Mouse (Mus musculus) heart, postnatal 36 days (tissue): ENCODE measurements around the gene Kxd1. TPM values are rescaled to one million over a fixed set of nuclear protein-coding genes. Genes with fewer than 3 reads are reported as not detected.

Source experiments
- DNase-seq, 2 experiments: peaks; one replicate each; pipeline ENCODE4 v3.0.0; 2021 to 2022
- intact Hi-C: fragments of 180-260 bp; cut with DNase I; formaldehyde crosslinking; loops from one replicate; pipeline ENCODE4 v1.15.1; 2025
- total RNA-seq, 2 experiments: library from RNA; stranded (reverse); gene quantifications; 2 replicates each; pipeline ENCODE4 v1.2.3; 2021

Gene Kxd1
- total RNA-seq, 2 experiments from 2014 or later = 88.4 to 91.4 TPM

DNA sequence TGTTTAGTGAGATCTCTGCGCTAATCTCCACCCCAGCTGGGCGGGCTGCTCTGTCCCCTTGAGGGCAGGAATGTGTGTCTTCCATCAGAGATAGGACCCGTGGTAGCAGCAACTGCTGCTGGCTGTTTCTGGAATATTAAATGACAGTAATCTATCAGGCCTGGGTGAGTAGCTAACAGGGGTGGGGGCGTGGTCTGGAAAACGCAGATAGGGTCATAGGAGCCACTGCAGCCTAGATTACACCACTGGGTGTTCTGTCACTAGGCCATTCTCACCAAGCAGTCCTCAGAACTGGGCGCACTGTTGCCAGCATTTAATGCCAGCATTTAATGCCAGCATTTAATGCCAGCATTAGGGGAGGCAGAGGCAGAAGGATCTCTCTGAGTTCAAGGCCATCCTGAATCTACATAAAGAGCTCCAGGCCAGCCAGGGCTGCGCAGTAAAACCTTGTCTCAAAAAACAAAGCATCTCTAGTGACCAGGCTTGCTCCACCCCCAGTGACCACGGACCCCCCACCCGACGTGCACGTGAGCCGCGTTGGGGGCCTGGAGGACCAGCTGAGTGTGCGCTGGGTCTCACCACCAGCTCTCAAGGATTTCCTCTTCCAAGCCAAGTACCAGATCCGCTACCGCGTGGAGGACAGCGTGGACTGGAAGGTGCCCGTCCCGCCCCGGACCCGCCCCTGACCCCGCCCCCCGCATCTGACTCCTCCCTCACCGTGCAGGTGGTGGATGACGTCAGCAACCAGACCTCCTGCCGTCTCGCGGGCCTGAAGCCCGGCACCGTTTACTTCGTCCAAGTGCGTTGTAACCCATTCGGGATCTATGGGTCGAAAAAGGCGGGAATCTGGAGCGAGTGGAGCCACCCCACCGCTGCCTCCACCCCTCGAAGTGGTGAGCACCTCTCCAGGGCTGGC, 27.1 kb downstream of the Kxd1 start:
- intact Hi-C loops = loop anchor here (5.0 kb wide), 1 partner anchor 48 kb away; no protein-coding TSS in a partner anchor
- no peak for DNase-seq

DNA sequence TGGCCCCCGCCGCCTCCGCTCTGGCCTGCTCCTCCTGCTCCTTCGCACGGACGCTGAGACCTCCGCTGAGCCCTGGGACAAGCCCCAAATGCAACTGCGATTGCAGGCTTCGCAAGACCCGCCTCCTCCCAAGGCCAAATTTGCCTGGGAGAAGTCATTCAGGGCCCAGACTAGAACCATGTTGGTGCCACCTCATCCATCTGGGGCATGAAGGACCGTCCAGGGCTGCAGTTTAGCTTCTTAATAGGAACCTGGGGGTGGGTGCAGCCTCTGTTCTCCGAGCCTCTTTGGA, 32.0 kb downstream of the Kxd1 start:
- intact Hi-C loops = no loop called here
- DNase-seq = no peak

DNA sequence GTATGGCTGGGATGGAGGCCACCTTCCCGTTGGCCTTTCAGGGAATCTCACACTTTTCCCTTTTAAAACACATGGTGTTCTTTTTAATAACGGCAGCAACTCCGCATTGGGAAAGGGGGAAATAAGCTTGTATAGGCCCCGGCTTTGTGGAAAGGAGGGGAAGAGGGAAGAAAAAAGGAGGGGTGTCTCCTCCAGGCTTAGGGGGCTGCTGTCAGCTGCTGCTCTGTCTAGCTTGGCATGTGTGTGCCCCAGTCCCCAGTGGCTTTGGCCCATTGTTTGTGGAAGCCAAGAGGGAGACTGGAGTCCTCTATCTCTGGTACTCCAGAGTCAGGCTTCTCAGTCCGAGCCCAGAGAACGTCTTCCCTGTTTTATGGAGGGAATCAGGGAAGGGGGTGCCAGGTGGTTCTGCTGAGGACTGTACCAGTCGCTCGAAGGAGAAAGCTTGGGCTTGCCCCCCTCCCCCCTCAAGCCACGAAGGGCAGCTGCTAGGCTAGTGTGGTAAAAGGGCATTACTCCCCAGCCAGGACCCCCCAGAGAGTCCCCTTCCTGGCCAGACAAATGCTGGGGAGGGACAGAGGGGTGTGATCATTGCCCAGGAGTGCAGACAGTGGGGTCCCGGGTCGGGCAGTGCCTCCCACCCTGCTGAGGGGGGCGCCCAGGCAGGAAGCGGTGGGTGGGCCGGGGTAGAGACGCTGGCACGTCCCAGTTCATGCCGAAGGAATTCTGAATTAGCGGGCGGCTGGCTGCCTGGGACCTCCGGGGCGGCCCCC, 32.6 kb downstream of the Kxd1 start:
- intact Hi-C loops = no loop called here
- no peak for DNase-seq

DNA sequence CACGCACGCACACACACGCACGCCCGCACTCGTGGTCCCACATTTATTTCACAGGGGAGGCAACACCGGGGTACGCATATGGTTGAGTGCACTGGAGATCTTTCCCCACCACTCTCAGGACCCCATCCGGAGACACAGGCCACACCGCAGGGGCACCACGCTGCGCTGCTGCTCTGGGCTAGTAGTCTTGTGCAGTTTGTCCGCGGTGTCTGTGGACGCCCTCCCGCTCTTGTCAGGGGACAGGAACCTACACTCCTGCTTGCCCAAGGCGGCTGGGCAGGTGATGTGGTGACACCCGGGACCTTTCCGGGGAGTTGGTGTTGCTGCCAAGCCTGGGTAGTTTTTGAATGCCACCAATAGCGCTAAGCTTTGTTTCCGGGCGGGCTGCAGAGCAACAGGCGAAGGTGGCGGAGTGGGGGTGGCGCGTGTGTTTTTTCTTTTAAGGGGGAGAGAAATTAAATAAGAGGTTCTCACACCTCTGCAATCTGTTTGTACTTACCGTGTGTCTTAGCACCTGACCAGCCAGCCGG, 33.3 kb downstream of the Kxd1 start:
- DNase-seq = no peak
- intact Hi-C loops = no loop called here

DNA sequence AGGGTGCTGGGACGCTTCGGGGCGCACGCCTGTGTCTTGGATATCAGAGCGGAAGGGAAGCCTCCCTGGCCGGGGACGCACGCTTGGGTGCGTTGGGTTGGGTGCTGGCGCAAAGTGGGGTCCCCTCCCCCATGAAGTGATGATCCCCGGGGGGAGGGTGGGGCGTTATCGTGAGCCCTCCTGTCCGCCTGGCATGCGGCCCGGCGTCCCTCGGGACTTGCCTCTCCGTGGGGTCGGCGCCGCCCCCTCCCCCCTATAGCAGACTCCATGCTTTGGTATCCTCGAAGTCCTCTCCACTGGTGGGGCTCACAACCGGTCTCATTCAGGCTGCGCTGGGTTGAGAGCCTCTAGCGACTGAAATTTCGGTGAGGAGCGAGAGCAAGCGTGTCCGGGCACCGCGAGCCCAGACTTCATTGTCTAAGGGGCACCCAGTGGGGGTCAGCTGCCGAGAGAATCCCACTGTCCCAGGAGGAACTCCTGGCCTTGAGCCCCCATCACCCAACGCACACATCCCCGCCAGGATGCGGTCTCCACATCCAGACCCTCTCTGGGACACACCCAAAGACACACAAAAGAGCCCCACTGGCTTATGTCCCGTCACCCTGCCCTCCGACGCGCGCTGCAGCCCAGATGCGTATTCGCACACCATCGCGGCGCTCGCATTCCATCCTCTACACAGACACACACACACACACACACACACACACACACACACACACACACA, 33.9 kb downstream of the Kxd1 start:
- intact Hi-C loops = no loop called here
- DNase-seq = no peak

DNA sequence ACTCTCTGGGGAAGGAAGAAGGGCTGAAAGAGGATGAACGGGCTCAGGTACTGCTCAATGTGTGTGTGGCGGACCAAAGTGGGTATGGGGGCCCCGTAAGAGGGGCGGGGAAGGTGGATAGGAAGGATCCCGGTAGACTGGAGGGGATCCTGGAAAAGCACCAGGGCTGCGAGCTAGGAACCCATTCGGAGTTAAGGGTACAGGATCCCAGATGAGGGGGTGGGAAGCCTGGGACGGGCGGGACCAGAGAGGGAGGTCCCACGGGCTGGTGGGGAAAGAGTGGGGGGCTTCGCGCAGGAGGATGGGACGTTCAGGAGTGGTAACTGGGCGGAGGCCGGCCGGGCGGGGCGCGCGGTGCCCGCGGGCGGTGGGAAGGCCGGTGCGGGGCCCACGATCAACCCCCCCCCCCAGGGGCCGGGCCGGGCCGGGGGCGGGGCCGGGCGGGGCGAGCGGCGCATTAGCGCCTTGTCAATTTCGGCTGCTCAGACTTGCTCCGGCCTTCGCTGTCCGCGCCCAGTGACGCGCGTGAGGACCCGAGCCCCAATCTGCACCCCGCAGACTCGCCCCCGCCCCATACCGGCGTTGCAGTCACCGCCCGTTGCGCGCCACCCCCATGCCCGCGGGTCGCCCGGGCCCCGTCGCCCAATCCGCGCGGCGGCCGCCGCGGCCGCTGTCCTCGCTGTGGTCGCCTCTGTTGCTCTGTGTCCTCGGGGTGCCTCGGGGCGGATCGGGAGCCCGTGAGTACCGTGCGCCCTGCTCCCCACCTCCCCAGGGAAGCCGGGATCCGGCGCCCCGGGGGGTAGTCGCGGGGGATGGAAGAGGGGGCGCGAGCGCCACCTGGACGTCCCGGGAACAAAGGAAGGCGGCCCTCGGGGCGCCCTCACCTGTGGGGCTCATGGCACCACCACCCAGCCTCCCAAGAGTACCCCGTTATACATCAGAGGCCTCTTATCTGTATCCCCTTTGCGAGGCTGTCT, 34.8 kb downstream of the Kxd1 start, which contains the start of gene Crlf1:
Crlf1 (plus strand) TSS at position 495 of the 977 bp plus-strand sequence.
- DNase-seq = no peak
- intact Hi-C loops = no loop called here

DNA sequence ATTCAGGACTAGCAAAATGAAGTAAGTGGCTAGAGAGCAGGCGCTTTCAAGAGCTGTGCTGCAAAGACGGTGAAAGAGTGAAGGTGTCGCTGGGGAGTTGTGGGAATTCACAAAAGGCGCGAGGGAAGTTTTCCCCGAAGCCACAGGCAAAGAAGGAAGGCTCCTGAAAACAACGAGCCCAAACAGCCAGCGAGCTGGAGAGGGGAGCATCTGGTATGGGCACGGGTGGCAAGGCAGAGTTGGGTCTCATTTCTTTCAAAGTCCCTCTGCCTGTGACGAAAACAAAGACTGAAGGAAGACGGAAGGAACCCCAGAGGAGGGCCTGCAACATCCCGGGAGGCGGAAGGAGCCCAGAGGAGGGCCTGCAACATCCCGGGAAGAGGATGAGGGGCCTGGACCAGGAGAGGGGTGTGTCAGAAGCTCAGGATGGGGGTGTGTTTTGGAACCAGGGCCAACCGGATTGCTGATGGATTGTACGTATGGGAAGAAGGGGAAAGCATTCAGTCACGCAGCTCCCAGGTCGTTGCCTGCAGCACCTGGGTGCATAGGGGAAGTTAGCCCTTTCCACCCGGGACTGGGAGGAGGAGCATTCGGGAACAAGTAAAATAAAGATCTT, 36.8 kb downstream of the Kxd1 start:
- intact Hi-C loops = no loop called here
- no peak for DNase-seq

DNA sequence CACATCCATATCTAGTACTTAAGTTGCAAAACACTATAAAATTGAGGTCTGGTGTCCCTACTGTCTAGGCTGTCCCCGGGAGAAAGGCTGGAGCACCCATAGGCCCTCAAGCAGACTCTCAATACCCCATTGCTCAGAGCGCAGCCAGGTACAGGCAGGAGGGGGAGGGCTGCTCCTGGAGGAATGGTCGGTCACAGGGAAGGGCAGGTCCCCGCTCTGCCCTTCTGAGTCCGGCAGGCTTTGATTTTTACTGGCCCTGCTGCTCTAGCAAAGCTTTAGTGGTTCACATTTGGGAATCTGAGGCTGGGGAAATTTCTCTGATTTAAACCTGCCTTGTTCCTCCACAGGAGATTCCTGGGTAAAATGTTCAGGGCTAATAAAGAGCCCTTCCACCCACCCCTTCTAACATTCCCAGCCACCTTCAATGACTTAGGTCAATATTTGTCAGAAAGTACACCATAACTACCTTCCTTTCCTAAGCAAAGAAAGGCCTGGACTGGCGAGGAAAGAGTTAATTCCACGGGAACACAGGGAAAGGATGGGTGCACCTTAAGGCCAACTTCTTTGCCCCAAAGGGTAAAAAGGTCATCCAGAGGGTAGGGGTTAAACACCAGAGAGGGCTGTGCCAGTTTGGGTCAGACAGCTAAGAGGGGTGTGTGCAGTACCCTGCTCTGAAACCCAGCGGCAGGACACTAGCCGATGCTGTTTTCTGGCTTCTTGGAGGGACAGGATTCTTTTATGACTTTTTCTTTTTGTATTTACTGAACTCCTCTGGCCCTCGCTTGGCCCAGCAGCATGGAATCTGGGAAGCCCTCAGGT, 37.5 kb downstream of the Kxd1 start:
- no peak for DNase-seq
- intact Hi-C loops = no loop called here

DNA sequence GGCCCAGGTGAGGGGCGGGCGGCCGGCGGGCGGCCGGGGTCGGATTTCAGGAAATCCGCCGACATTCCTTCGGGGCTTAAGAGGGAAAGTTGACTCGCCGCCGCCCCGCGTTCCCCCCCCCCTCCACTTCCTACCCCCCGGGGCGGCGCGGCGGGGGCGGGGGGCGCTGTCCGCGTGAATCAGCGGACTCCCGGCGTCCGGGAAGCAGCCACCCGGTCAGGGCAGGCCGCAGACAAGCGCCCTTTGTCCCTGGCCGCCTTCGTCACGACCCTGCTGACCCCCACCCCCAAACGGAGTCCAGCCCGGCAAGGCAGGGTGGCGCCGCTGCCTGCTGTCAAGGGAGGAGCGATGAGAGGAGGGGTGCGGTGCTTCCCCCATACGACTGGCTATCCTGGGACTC, 38.2 kb downstream of the Kxd1 start:
- DNase-seq = no peak
- intact Hi-C loops = no loop called here

DNA sequence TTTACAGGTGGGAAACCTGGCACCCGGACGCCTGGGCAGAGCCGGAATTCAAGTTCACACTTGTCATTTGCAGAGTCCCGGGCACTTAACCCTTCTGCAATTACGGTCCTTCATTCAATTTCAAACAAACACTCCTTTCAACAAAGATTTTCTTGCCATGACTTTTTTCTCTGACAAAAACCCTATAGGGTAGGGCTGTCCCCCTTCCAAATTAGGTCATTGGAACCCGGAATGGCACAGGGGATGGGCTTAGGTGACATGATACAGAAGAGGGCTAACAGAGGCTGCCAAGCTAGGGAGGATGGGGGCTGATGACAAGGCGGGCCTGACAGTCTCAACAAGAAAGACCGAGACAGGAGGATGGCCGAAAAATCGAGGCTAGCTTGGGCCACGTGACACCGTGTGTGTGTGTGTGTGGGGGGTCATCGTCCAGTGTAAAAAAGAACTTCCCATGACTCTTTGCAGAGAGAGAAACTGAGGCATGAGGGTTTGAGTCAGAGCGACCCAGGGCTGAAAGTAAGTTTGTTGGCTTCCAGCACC, 38.8 kb downstream of the Kxd1 start:
- DNase-seq = no peak
- intact Hi-C loops = no loop called here

DNA sequence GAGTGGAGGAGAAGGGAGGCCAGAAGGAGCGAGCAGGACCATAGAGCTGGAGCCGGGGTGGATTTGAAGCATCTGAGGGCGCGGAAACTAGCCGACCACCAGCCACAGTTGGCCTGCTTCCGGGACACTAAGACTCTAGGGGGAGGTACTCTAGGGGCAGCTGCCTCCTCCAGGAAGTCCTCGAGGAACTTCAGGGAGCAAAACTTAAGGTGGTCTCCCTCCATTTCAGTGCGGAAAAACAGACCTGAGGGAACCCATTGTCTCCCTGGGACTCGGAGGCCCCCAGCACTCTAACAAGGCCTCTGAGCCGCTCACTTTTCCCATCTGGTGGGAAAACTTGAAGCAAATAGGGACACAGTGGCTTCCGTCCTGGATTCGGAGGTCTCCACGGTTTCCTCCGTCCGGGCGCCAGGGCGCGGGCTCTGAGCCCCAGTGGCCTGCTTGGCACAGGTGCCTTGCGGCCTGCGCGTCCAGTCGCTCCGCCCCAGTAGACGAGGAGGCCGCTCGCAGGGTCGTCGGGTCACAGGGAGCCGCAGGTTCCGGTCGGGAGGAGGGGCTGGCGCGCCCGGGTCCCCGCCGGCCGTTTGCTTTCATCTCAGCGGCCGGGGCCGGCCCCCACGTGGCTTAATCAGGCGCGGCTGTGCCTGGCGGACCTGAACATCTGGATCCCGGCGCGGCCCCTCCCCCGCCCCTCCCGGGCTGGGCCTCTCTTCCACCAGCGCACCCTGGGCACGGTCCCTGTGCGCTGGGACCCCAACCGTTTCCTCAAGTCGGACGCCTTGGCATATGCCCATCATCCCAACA, 39.6 kb downstream of the Kxd1 start:
- DNase-seq = no peak
- intact Hi-C loops = no loop called here

DNA sequence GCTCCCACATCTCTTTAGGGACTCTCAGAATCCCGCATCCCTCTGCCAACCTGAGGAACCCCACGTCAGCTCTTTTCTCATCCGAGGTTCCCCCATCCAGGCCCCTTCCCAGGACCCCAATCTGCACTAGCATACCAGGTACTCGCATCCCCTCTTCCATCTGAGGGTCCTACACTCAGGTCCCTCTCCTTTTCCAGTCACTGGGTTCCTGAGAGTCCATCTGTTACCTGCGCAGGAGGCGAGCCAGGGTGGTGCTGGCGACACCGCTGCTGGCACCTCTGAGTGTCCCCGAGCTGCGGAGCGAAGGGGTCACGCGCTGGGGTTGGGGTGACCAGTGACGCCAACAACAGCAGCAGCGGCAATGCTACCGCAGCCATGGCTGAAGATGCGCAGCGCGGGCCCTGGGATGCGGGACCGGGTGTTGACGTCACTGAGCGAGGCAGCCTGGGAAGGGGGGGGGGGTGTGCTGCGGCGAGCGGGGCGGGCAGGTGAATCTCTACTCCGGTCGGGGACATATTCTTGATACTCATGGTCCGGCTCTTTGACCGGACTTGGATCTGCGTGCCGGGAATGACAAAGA, 40.7 kb downstream of the Kxd1 start, which contains the start of gene Tmem59l:
Tmem59l (minus strand) TSS at position 418 of the 580 bp plus-strand sequence.
- no peak for DNase-seq

DNA sequence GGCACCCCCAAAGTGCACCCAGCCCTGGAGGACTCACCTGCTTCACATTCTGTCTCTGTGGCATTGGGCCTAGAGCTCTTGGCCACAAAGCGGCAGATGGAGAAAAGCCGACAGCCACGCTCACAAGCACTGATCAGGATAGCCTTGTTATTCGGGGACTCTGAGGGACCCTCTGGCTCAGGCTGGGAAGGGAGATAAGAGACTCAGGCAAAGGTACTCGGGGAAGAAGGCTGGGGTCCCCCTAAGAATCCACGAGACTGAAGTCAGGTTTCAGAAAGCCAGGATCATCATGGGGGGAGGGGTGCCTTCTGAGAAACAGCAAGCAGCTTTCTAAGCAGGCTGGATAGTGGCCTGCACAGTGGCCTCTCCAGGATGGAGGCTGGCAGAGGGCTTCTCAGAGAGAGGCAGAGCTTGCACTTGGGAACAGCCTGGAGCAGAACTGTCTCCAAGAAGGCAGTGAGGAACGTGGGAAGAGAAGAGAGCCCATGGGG, 41.5 kb downstream of the Kxd1 start:
- intact Hi-C loops = no loop called here
- no peak for DNase-seq

More for the DNA sequence above, 40.7 kb downstream of the Kxd1 start, which contains the start of gene Tmem59l:
- intact Hi-C loops = no loop called here

DNA sequence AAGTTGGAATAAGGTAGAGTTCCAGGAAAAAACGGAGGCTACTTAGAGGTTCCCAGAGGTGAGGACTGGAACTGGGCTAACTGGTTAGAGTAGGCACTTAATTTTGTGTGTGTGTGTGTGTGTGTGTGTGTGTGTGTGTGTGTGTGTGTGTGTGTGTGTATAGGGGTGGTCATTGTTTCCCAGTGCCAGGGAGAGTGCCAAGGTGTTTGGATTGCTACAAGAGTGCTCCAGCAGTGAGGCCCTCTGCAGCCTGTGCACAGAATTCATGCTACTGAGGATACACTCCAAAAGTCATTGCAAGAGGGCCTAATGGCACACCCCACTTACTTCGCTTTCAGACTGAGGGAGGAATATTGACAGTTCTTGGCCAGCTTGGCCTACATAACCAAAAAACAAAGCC, 44.8 kb downstream of the Kxd1 start:
- intact Hi-C loops = no loop called here
- DNase-seq = no peak

DNA sequence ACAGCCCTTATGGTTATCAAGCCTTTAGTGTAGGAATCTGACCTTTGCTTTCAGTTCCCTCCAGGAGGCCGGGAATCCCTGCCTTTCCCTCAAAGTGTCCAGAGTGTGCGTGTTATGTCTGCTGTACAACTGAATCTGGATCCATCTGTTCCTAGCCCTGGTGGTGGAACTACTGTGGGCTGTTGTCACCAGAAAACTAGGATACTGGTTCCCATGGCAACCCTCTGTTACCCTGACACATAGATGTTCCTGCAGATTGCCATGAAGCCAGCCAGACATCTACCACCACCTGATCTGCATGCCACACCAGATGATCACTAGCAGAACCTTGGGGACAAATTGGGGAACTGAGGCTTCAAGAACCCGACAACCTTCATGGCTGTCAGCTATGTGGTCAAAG, 45.8 kb downstream of the Kxd1 start:
- no peak for DNase-seq
- intact Hi-C loops = no loop called here

DNA sequence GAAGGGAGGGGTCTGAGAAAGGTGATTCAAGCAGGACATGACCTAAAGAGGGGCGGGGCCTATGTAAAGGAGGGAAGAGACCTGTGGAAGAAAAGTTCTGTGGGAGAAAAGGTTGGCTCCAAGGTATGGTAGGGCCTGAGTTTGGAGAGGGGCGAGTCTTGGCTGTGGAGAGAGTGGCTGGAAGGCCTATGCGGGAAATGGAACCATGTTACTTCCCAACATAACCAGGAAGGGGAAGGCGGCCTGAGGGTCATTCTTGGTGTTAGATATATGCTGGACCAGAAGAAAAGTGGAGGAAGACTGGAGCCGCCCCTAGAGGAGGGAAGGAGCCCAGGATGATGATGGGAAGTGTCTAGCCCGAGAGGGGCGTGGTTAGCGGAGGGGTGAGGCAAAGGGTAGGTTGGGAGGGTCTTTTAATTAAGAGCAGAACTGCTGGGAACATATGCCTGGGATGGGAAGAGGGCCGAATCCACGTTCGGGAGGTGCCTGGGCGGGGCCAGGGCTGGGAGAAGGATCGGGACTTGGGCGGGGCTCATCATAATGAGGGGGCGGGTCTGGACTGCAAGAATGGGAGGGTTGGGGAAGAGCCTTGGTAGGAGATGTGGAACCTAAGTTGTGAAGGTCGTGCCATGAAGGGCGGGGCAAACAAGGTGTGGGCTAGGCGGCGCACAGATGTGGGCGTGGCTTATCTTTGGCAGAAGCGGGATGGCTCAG, 50.3 kb downstream of the Kxd1 start:
- DNase-seq = no peak
- intact Hi-C loops = no loop called here
